Mouse (Mus musculus) central nervous system, embryonic 18 days (tissue): ENCODE measurements around the gene Gtpbp4. TPM values are rescaled to one million over a fixed set of nuclear protein-coding genes. Genes with fewer than 3 reads are reported as not detected.

Source experiments
- polyA plus RNA-seq: library from polyadenylated mRNA; depleted of rRNA; stranded (reverse); fragments of >200 nt; gene quantifications from 2 replicates; pipeline ENCODE4 v1.2.3, GENCODE M21; 2012; rRNA removed

Gene Gtpbp4
- 25.5 and 26.8 TPM in 2 replicates for polyA plus RNA-seq

GRCm38 (mm10) chr13:8995990-8996786 lies at the start of gene Gtpbp4:
Gene Gtpbp4 (minus strand): TSS chr13:8996083.

GRCm38 (mm10) chr13:8952563-8952962 lies 43.3 kb downstream of the Gtpbp4 start, which contains the start of gene Idi2:
Gene Idi2 (plus strand): TSS chr13:8952863.

GRCm38 (mm10) chr13:8948131-8948530 lies 47.8 kb downstream of the Gtpbp4 start, which contains the start of gene Gm9745:
Gene Gm9745 (minus strand): TSS chr13:8948231.

Other genes with a start within 250 kb of the Gtpbp4 start
- 34.5 and 36.8 TPM in 2 replicates for gene Wdr37, start 124.2 kb downstream of the Gtpbp4 start, polyA plus RNA-seq
- 72.2 and 80.2 TPM in 2 replicates for gene Idi1, start 110.6 kb downstream of the Gtpbp4 start, polyA plus RNA-seq
- not detected in 2 replicates for gene Gm9745, start 47.9 kb downstream of the Gtpbp4 start, polyA plus RNA-seq
- gene Idi2, start 43.2 kb downstream of the Gtpbp4 start, polyA plus RNA-seq, result not detected in 2 replicates
- gene Larp4b, start 97.8 kb upstream of the Gtpbp4 start, polyA plus RNA-seq, result 30.8 and 33.8 TPM in 2 replicates